Mouse (Mus musculus) bone marrow macrophage, adult 2 months (primary cell): ENCODE results near the gene Mcm9. TPM values are rescaled to one million over a fixed set of nuclear protein-coding genes. Genes with fewer than 3 reads are reported as not detected.

Experiments
- H3K27ac ChIP-seq: 2 replicates; pipeline ENCODE4 v1.5.1; 2012; ENCODE audit warnings: low read depth, low read length; ENCODE audit not compliant: insufficient read depth
- H3K4me1 ChIP-seq: 2 replicates; pipeline ENCODE4 v1.6.1; 2012; ENCODE audit warnings: low read length; ENCODE audit not compliant: control insufficient read depth, insufficient read depth
- H3K4me3 ChIP-seq: 2 replicates; pipeline ENCODE4 v1.5.1; 2012; ENCODE audit warnings: mild to moderate bottlenecking, low read length, moderate library complexity; ENCODE audit not compliant: insufficient read depth
- CTCF ChIP-seq: IDR thresholded peaks from 2 replicates; pipeline ENCODE4 v1.5.1; 2012; ENCODE audit warnings: low read depth, mild to moderate bottlenecking, low read length, moderate library complexity
- POLR2A ChIP-seq: IDR thresholded peaks from 2 replicates; pipeline ENCODE4 v1.6.1; 2012; ENCODE audit warnings: mild to moderate bottlenecking, low read depth, low read length, borderline replicate concordance
- polyA plus RNA-seq: library from polyadenylated mRNA; stranded (reverse); fragments of >200 nt; gene quantifications from 2 replicates; pipeline ENCODE4 v1.2.4, GENCODE M21; 2012; ENCODE audit not compliant: missing spikeins, insufficient read depth, insufficient read length

The Mcm9 gene
- polyA plus RNA-seq, 1 experiment: 9.8 TPM

- TF ChIP-seq POLR2A: no peak
- no peak for TF ChIP-seq CTCF
- Histone ChIP-seq H3K4me3 (no peak overlapping the region), H3K27ac (no peak overlapping the region), H3K4me1 (no peaks in the 10 kb centered on the region)
These were observed 104.8 kb downstream of the Mcm9 start for GRCm38 (mm10) chr10:53525265-53525976.

DNA sequence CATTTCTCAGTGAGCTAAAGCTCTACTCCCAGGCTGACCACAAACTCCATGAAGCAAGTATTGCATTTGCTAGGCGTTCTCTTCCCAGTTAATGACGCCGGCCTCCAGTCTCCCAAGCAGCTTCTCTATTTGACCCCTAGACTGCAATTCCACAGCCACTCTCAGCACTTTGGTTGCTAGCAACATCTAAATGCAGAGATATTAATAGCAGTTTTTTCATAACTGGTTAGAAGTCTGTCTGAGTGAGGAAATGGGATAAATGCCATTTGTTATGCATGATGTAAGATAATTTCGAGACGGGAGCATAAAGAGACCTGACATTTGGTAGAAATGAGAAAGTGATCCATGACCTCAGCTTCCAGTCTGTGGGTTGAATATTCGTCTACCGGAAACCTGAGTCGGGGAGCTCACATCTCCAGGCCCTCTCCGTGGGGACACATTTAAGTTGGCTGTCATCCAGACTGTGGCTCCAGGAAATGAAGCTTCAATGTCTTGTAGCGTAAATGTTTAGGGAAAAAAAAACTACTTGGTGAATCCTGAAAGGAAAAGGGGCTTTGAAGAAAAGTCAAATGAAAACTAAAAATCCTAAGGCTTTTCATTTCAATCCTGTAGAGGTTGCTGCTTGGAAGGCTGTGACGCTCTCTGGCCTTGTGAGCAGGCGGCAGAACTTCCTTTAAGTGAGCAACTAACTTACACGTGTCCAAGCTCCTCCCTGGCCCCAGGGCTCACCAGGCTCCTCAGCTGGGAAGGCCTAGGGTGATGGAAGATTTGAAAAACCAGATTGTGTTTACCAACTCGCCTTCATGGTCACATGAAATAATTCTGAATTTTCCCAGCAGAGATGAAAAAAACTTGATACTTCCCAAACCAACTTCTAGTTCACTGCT is 110.9 kb downstream of the Mcm9 start:
- Histone ChIP-seq H3K4me1 (no peaks in the 10 kb centered on the region), H3K27ac (no peak overlapping the region), H3K4me3 (no peak overlapping the region)
- no peak for TF ChIP-seq POLR2A
- TF ChIP-seq CTCF: no peak

DNA sequence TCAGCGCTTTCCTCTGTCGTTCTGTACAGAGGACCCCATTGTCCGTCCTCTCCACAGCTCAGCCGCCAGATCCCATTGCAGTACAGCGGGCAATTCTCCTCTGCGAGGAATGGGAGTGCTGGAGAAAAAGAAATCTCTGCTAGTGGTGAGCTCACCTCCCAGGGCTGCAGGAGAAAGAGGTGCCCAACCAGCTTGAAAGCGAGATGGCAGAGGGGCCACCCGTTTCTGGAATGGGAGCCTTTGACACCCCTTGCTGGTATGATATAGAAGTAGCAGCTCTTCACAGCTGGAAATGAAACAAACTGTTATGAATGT is 111.7 kb downstream of the Mcm9 start:
- Histone ChIP-seq H3K27ac (no peak overlapping the region), H3K4me1 (no peaks in the 10 kb centered on the region), H3K4me3 (no peak overlapping the region)
- TF ChIP-seq CTCF: no peak
- TF ChIP-seq POLR2A: no peak

- H3K27ac ChIP-seq: no peak overlapping the region
These were observed 112.3 kb downstream of the Mcm9 start for GRCm38 (mm10) chr10:53517770-53518598.

GRCm38 (mm10) chr10:53512491-53512890 is 117.7 kb downstream of the Mcm9 start:
- TF ChIP-seq CTCF (no peak), POLR2A (no peak)
- Histone ChIP-seq H3K27ac (no peak overlapping the region), H3K4me1 (peaks cover 4% of the 10 kb centered on the region; the same call in 1 of the 2 replicates), H3K4me3 (no peak overlapping the region)

More at GRCm38 (mm10) chr10:53517770-53518598, 112.3 kb downstream of the Mcm9 start:
- no peak overlapping the region for H3K4me3 ChIP-seq
- no peaks in the 10 kb centered on the region for H3K4me1 ChIP-seq
- no peak for TF ChIP-seq CTCF
- TF ChIP-seq POLR2A: no peak

DNA sequence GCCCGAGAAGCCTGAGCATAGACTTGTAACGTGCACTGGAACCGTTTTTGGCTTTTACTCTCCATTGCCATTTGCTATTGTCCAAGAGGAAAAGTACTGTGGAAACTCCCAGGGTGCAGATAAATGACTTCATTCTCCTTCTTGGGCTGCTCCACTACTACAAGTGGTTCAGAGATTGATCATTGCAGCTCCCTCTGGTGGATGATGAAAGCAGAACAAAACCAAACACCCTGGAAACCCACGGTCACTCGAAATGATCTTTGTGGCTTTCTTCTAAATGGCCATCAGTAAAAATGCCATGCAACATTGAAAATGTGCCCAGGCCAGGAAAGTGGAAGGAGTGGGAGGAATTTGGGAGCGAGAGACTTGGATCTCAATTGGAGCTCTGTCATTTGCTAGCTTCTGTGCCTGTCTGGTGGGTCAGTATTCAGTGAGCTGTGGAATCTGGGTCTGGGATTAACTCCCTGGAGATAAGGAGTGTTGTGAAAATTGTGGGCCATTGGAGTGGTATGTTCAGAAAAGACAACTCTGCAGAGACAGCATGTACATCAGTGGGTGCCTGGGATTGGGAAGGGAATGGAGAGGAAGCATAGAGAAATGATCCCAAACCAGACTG is 121.0 kb downstream of the Mcm9 start:
- no peak overlapping the region for H3K27ac ChIP-seq
- no peak overlapping the region for H3K4me3 ChIP-seq
- TF ChIP-seq CTCF: no peak
- TF ChIP-seq POLR2A: no peak
- peaks cover 8% of the 10 kb centered on the region for H3K4me1 ChIP-seq

DNA sequence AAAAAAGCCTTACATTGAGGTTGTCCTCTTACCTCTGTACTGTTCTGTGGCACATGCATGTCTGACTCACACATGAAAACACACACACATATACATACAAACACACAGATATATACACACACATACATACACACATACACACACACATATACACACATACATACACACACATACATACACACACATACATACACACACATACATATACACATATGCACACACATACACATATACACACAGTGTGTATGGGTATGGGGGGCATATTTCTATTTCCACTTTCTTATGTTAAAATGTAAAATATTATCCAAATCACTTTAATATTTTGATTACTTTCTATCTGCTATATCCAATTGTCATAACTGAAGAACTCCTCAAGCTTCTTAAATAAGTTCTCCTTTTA is 121.6 kb downstream of the Mcm9 start:
- H3K27ac ChIP-seq: no peak overlapping the region
- H3K4me1 ChIP-seq: peaks cover 8% of the 10 kb centered on the region
- H3K4me3 ChIP-seq: no peak overlapping the region
- TF ChIP-seq POLR2A (no peak), CTCF (no peak)

DNA sequence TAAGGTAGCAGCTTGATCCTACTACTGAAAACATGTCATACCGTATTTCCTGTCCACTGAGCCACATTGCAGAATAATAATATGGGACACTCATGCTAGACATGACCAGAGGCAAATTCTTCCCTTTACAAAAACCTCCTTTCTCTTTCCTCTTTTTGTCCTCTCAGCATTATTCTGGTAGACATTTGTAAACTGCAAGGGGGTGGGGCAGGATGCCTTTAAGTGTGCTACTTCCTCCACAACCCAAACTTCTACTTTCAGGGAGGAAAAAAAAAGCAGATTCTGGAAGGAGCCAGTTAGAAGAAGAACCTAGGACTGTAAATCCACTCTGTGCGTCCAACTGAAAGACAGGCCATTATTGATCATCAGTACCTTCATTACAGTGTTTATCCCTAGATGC is 124.7 kb downstream of the Mcm9 start:
- Histone ChIP-seq H3K27ac (no peak overlapping the region), H3K4me3 (no peak overlapping the region), H3K4me1 (peaks cover 8% of the 10 kb centered on the region)
- TF ChIP-seq POLR2A: no peak
- no peak for TF ChIP-seq CTCF

- TF ChIP-seq CTCF: no peak
- no peak for TF ChIP-seq POLR2A
- Histone ChIP-seq H3K4me3 (no peak overlapping the region), H3K4me1 (peaks cover 8% of the 10 kb centered on the region), H3K27ac (no peak overlapping the region)
These were observed 125.2 kb downstream of the Mcm9 start for GRCm38 (mm10) chr10:53505069-53505468.
